Mouse (Mus musculus): ENCODE measurements around the gene Gm45837. TPM values are rescaled to one million over a fixed set of nuclear protein-coding genes. Genes with fewer than 3 reads are reported as not detected.
A peak's percentile ranks its signal among the peaks of the same experiment; 100 is the strongest.

The Gm45837 gene
- polyA plus RNA-seq, 1 experiment: not detected

GRCm38 (mm10) chr7:101462327-101463068 is 51.8 kb downstream of the Gm45837 start:
- TF ChIP-seq POLR2A (IDR thresholded peaks at IDR 0.05; ENCODE audit: low read depth, low read length): no peak
- no peak for TF ChIP-seq CTCF (conservative IDR thresholded peaks at IDR 0.05; ENCODE audit: insufficient read depth, insufficient read length, low read depth, low read length)
- WGBS: 70% methylated on average over 14 of the region's 14 CpGs
- H3K27ac ChIP-seq (ENCODE audit: insufficient read depth, low read depth, low read length): no peak overlapping the region
- H3K4me1 ChIP-seq (ENCODE audit: control insufficient read depth, insufficient read depth, low read length): no peaks in the 10 kb centered on the region; the same call in none of the 2 replicates
- H3K27me3 ChIP-seq (replicated peaks; ENCODE audit: control insufficient read depth, insufficient read depth, low read length): no peaks in the 10 kb centered on the region
- H3K36me3 ChIP-seq (ENCODE audit: control insufficient read depth, insufficient read depth, low read length): no peaks in the 10 kb centered on the region
- no peak overlapping the region for H3K4me3 ChIP-seq (ENCODE audit: insufficient read depth, low read depth, low read length)
- DNase-seq: peak; percentile 32

DNA sequence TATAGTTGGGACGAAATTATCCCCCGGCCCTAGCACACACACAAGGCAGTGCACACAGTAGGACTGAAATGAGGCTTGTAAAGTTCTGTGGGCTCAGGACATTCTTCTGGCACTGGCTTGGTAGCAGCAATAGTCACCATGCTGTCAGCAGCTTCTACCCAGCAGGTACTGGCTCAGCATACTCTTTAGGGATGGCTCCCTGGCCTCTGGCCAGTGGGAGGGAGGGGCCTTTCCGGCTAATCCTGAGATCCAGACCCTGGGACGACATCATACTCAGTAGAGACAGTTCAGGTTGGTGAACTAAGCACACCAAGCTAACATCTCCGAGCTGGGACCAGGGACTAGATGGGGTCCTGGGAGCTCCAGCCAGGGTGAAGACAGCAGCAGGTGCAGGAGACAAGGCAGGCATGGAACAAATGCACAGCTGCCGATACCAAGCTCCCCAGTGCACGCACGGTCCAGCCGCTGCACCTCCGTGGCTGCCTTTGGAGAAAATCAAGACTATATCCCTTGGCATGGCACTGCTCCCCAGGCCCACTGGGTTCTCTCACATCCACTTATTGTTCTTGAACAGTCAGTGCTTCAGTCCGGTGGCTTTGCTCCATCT is 53.1 kb downstream of the Gm45837 start:
- H3K4me1 ChIP-seq (ENCODE audit: control insufficient read depth, insufficient read depth, low read length): no peaks in the 10 kb centered on the region; the same call in none of the 2 replicates
- TF ChIP-seq POLR2A (IDR thresholded peaks at IDR 0.05; ENCODE audit: low read depth, low read length): no peak
- no peak for TF ChIP-seq CTCF (conservative IDR thresholded peaks at IDR 0.05; ENCODE audit: insufficient read depth, insufficient read length, low read depth, low read length)
- no peak for DNase-seq
- H3K27me3 ChIP-seq (replicated peaks; ENCODE audit: control insufficient read depth, insufficient read depth, low read length): no peaks in the 10 kb centered on the region
- H3K27ac ChIP-seq (ENCODE audit: insufficient read depth, low read depth, low read length): no peak overlapping the region
- 61% methylated on average over 11 of the region's 11 CpGs for WGBS
- H3K36me3 ChIP-seq (ENCODE audit: control insufficient read depth, insufficient read depth, low read length): no peaks in the 10 kb centered on the region
- no peak overlapping the region for H3K4me3 ChIP-seq (ENCODE audit: insufficient read depth, low read depth, low read length)

DNA sequence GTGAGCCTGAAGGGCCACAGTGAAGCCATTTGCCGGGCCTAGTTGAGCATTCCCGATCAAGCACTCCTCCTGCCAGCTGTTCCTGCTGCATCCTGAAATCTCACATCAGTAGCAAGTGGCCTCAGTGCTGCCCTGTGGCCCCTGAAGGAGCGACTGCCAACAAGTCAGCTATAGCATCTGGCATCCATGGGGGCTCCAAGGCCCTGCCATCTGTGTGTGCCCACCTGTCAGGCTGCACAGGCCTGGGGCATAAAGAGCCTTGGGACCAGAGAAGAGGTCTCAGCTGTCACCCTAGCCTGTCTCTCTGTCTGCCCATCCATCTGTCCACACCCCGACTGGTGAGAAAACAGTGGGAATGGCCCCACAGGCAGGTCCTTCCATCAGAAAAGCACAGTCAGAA is 54.2 kb downstream of the Gm45837 start:
- peak overlapping the region; percentile 36 for H3K27ac ChIP-seq (ENCODE audit: insufficient read depth, low read depth, low read length)
- TF ChIP-seq POLR2A (IDR thresholded peaks at IDR 0.05; ENCODE audit: low read depth, low read length) (no peak), CTCF (conservative IDR thresholded peaks at IDR 0.05; ENCODE audit: insufficient read depth, insufficient read length, low read depth, low read length) (no peak)
- WGBS: 48% methylated on average over 4 of the region's 4 CpGs
- H3K27me3 ChIP-seq (replicated peaks; ENCODE audit: control insufficient read depth, insufficient read depth, low read length): no peaks in the 10 kb centered on the region
- H3K4me3 ChIP-seq (ENCODE audit: insufficient read depth, low read depth, low read length): no peak overlapping the region
- DNase-seq: no peak
- no peaks in the 10 kb centered on the region; the same call in none of the 2 replicates for H3K4me1 ChIP-seq (ENCODE audit: control insufficient read depth, insufficient read depth, low read length)
- no peaks in the 10 kb centered on the region for H3K36me3 ChIP-seq (ENCODE audit: control insufficient read depth, insufficient read depth, low read length)

DNA sequence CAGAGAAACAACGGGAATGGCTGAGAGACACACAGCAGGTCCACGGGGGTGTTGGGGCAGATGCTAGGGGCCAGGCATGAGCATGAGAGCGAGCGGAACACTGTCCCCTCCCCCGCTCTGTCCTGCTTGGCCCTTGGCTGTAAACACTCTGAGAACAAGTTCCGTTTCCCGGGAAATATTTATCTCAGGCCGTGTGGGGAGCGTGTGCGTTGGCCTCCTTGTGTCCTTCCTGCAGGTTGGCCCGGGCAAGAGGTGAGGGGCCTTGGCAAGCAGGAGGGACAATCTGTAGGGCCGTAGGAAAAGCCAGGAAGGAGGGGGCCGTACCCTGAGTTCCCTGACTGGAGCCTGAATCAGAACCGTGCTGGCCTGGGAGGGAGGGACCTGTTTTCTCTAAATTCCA is 54.7 kb downstream of the Gm45837 start:
- no peaks in the 10 kb centered on the region; the same call in none of the 2 replicates for H3K4me1 ChIP-seq (ENCODE audit: control insufficient read depth, insufficient read depth, low read length)
- no peaks in the 10 kb centered on the region for H3K36me3 ChIP-seq (ENCODE audit: control insufficient read depth, insufficient read depth, low read length)
- 31% methylated on average over 14 of the region's 14 CpGs for WGBS
- H3K27ac ChIP-seq (ENCODE audit: insufficient read depth, low read depth, low read length): peak overlapping the region; percentile 78
- TF ChIP-seq POLR2A (IDR thresholded peaks at IDR 0.05; ENCODE audit: low read depth, low read length): no peak
- TF ChIP-seq CTCF (conservative IDR thresholded peaks at IDR 0.05; ENCODE audit: insufficient read depth, insufficient read length, low read depth, low read length): no peak
- H3K4me3 ChIP-seq (ENCODE audit: insufficient read depth, low read depth, low read length): no peak overlapping the region
- no peaks in the 10 kb centered on the region for H3K27me3 ChIP-seq (replicated peaks; ENCODE audit: control insufficient read depth, insufficient read depth, low read length)
- peak; percentile 89 for DNase-seq

GRCm38 (mm10) chr7:101465850-101466580 is 55.3 kb downstream of the Gm45837 start:
- no peaks in the 10 kb centered on the region for H3K27me3 ChIP-seq (replicated peaks; ENCODE audit: control insufficient read depth, insufficient read depth, low read length)
- H3K27ac ChIP-seq (ENCODE audit: insufficient read depth, low read depth, low read length): peak overlapping the region; percentile 78
- no peak for TF ChIP-seq CTCF (conservative IDR thresholded peaks at IDR 0.05; ENCODE audit: insufficient read depth, insufficient read length, low read depth, low read length)
- TF ChIP-seq POLR2A (IDR thresholded peaks at IDR 0.05; ENCODE audit: low read depth, low read length): no peak
- 67% methylated on average over 8 of the region's 8 CpGs for WGBS
- no peak overlapping the region for H3K4me3 ChIP-seq (ENCODE audit: insufficient read depth, low read depth, low read length)
- no peaks in the 10 kb centered on the region for H3K36me3 ChIP-seq (ENCODE audit: control insufficient read depth, insufficient read depth, low read length)
- peak; percentile 85 for DNase-seq
- H3K4me1 ChIP-seq (ENCODE audit: control insufficient read depth, insufficient read depth, low read length): no peaks in the 10 kb centered on the region; the same call in none of the 2 replicates

DNA sequence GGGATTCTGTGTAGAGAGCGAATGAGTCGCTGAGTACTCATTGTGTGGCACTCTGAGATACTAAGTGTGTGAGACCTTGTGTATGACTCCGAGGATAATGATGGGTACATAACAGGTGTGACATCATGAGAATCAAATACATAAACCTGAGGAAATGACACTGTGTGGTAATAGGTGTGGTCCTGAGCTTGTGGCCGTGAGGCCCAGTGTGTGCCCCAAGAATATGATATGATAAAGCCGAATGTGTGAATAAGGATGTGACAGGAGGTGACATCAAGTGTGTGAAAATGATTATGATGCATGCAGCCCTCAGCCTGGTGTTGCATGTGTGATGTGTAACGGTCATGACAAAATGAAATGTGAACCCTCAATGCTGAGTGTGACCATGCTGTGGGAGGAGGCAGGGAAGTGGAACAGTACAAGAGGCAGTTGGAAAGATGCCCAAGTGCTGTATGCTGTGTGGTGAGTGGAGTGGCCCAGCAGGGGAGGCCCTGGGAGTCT is 55.9 kb downstream of the Gm45837 start:
- no peak overlapping the region for H3K4me3 ChIP-seq (ENCODE audit: insufficient read depth, low read depth, low read length)
- H3K4me1 ChIP-seq (ENCODE audit: control insufficient read depth, insufficient read depth, low read length): no peaks in the 10 kb centered on the region; the same call in none of the 2 replicates
- TF ChIP-seq CTCF (conservative IDR thresholded peaks at IDR 0.05; ENCODE audit: insufficient read depth, insufficient read length, low read depth, low read length): 0 out of 2 replicates have a peak, but pooled peaks have one; percentile 6
- no peak for TF ChIP-seq POLR2A (IDR thresholded peaks at IDR 0.05; ENCODE audit: low read depth, low read length)
- peak overlapping the region; percentile 56 for H3K27ac ChIP-seq (ENCODE audit: insufficient read depth, low read depth, low read length)
- 68% methylated on average over 6 of the region's 6 CpGs for WGBS
- no peaks in the 10 kb centered on the region for H3K27me3 ChIP-seq (replicated peaks; ENCODE audit: control insufficient read depth, insufficient read depth, low read length)
- no peaks in the 10 kb centered on the region for H3K36me3 ChIP-seq (ENCODE audit: control insufficient read depth, insufficient read depth, low read length)
- DNase-seq: peak; percentile 76

Measured in kidney, adult 2 months (tissue).